Mouse (Mus musculus) embryonic facial prominence, embryonic 14.5 days (tissue): ENCODE results near the gene Bri3. TPM values are rescaled to one million over a fixed set of nuclear protein-coding genes. Genes with fewer than 3 reads are reported as not detected.

Experiments
- ATAC-seq: fragments of 200-750 bp; cut with Nextera tagmentation; 2 replicates; pipeline ENCODE4 v1.8.0; 2017; ENCODE audit warnings: low read depth, moderate number of reproducible peaks, moderate TSS enrichment
- DNase-seq: peaks from one replicate; pipeline ENCODE4 v3.0.0-alpha.2; 2015; ENCODE audit warnings: low spot score
- H3K27ac ChIP-seq: fragments of 300-500 bp; sonication (generic); replicated peaks from 2 replicates; pipeline ENCODE4 v1.5.1; 2014; ENCODE audit warnings: low read depth, mild to moderate bottlenecking, low read length, moderate library complexity
- H3K27me3 ChIP-seq: fragments of 300-500 bp; sonication (generic); replicated peaks from 2 replicates; pipeline ENCODE4 v1.6.1; 2014; ENCODE audit warnings: low read length; ENCODE audit not compliant: control insufficient read depth, insufficient read depth
- H3K36me3 ChIP-seq: fragments of 300-500 bp; sonication (generic); 2 replicates; pipeline ENCODE4 v1.6.1; 2014; ENCODE audit warnings: low read length, mixed read lengths; ENCODE audit not compliant: control insufficient read depth, insufficient read depth
- H3K4me1 ChIP-seq: fragments of 300-500 bp; sonication (generic); 2 replicates; pipeline ENCODE4 v1.6.1; 2014; ENCODE audit warnings: antibody characterized with exemption, low read length; ENCODE audit not compliant: control insufficient read depth, insufficient read depth
- H3K4me2 ChIP-seq: fragments of 300-500 bp; sonication (generic); 2 replicates; pipeline ENCODE4 v1.6.1; 2014; ENCODE audit warnings: low read depth, mild to moderate bottlenecking, low read length, moderate library complexity, mixed read lengths
- H3K4me3 ChIP-seq: fragments of 300-500 bp; sonication (generic); 2 replicates; pipeline ENCODE4 v1.5.1; 2014; ENCODE audit warnings: low read depth, mild to moderate bottlenecking, low read length
- H3K9ac ChIP-seq: fragments of 300-500 bp; sonication (generic); 2 replicates; pipeline ENCODE4 v1.6.1; 2014; ENCODE audit warnings: low read depth, mild to moderate bottlenecking, low read length, moderate library complexity, mixed read lengths
- H3K9me3 ChIP-seq: fragments of 300-500 bp; sonication (generic); 2 replicates; pipeline ENCODE4 v1.6.1; 2016; ENCODE audit warnings: low read length; ENCODE audit not compliant: control insufficient read depth
- WGBS: fragments of 180-500 bp; shearing (Covaris S2); extraction: QIAGEN DNeasy Blood & Tissue Kit; methylation state at CpG from one replicate; pipeline ENCODE4 v1.1.7; 2014; 5-methylcytosine and 5-hydroxymethylcytosine counted together
- polyA plus RNA-seq: library from polyadenylated mRNA; unstranded; fragments of >200 nt; fragmentation: Nextera tagmentation; extraction: Ambion mirVana; gene quantifications from 2 replicates; pipeline ENCODE4 v1.2.1, GENCODE M21; 2014

The Bri3 gene
- polyA plus RNA-seq, 1 experiment from 2014 or later = 96.3 TPM

GRCm38 (mm10) chr5:144303071-144303470 is 58.8 kb downstream of the Bri3 start:
- no peak overlapping the region for H3K27ac ChIP-seq
- no peaks in the 10 kb centered on the region for H3K9me3 ChIP-seq
- H3K4me3 ChIP-seq = no peak overlapping the region
- no peak overlapping the region for H3K4me2 ChIP-seq
- ATAC-seq = no peak
- no peak overlapping the region for H3K9ac ChIP-seq
- H3K36me3 ChIP-seq = no peaks in the 10 kb centered on the region
- WGBS = 100% methylated on average over 2 of the region's 2 CpGs
- H3K27me3 ChIP-seq = no peaks in the 10 kb centered on the region
- no peaks in the 10 kb centered on the region for H3K4me1 ChIP-seq
- no peak for DNase-seq

GRCm38 (mm10) chr5:144308929-144309328 is 64.7 kb downstream of the Bri3 start:
- Histone ChIP-seq H3K27ac (no peak overlapping the region), H3K36me3 (no peaks in the 10 kb centered on the region), H3K4me1 (no peaks in the 10 kb centered on the region), H3K9me3 (no peaks in the 10 kb centered on the region), H3K9ac (no peak overlapping the region), H3K4me3 (no peak overlapping the region), H3K27me3 (no peaks in the 10 kb centered on the region), H3K4me2 (no peak overlapping the region)
- 61% methylated on average over 4 of the region's 4 CpGs for WGBS
- no peak for ATAC-seq
- no peak for DNase-seq

GRCm38 (mm10) chr5:144312183-144312582 is 67.9 kb downstream of the Bri3 start:
- ATAC-seq = no peak

GRCm38 (mm10) chr5:144313335-144313734 is 69.1 kb downstream of the Bri3 start:
- Histone ChIP-seq H3K27me3 (no peaks in the 10 kb centered on the region), H3K36me3 (no peaks in the 10 kb centered on the region), H3K4me3 (no peak overlapping the region), H3K4me1 (peaks cover 4% of the 10 kb centered on the region; the same call in 1 of the 2 replicates), H3K9me3 (no peaks in the 10 kb centered on the region), H3K9ac (no peak overlapping the region), H3K27ac (no peak overlapping the region), H3K4me2 (no peak overlapping the region)
- ATAC-seq = no peak
- 8% methylated on average over 5 of the region's 5 CpGs for WGBS
- no peak for DNase-seq

More at GRCm38 (mm10) chr5:144312183-144312582, 67.9 kb downstream of the Bri3 start:
- no peaks in the 10 kb centered on the region for H3K4me1 ChIP-seq
- DNase-seq = no peak
- no peak overlapping the region for H3K9ac ChIP-seq
- no peak overlapping the region for H3K27ac ChIP-seq
- no peak overlapping the region for H3K4me2 ChIP-seq
- H3K36me3 ChIP-seq = no peaks in the 10 kb centered on the region
- H3K4me3 ChIP-seq = no peak overlapping the region
- 68% methylated on average over 7 of the region's 7 CpGs for WGBS
- H3K27me3 ChIP-seq = no peaks in the 10 kb centered on the region
- no peaks in the 10 kb centered on the region for H3K9me3 ChIP-seq

GRCm38 (mm10) chr5:144314731-144315494 is 70.7 kb downstream of the Bri3 start:
- peak; percentile 22 for DNase-seq
- WGBS = 73% methylated on average over 12 of the region's 12 CpGs
- Histone ChIP-seq H3K36me3 (no peaks in the 10 kb centered on the region), H3K27ac (no peak overlapping the region), H3K4me3 (no peak overlapping the region), H3K4me1 (peaks cover 4% of the 10 kb centered on the region; the same call in 1 of the 2 replicates), H3K4me2 (no peak overlapping the region), H3K27me3 (no peaks in the 10 kb centered on the region), H3K9ac (no peak overlapping the region), H3K9me3 (no peaks in the 10 kb centered on the region)
- ATAC-seq = no peak

- no peak overlapping the region for H3K4me2 ChIP-seq
- no peaks in the 10 kb centered on the region for H3K9me3 ChIP-seq
- no peak overlapping the region for H3K4me3 ChIP-seq
- DNase-seq (no peak), ATAC-seq (no peak)
- H3K27ac ChIP-seq = no peak overlapping the region
- no peaks in the 10 kb centered on the region for H3K27me3 ChIP-seq
- no peak overlapping the region for H3K9ac ChIP-seq
- 77% methylated on average over 3 of the region's 3 CpGs for WGBS
- H3K4me1 ChIP-seq = peaks cover 4% of the 10 kb centered on the region; the same call in 1 of the 2 replicates
- H3K36me3 ChIP-seq = no peaks in the 10 kb centered on the region
Observed at GRCm38 (mm10) chr5:144316442-144316841, 72.2 kb downstream of the Bri3 start.

GRCm38 (mm10) chr5:144317426-144317825 is 73.2 kb downstream of the Bri3 start:
- no peak overlapping the region for H3K4me2 ChIP-seq
- no peak overlapping the region for H3K9ac ChIP-seq
- DNase-seq = no peak
- H3K9me3 ChIP-seq = no peaks in the 10 kb centered on the region
- no peaks in the 10 kb centered on the region for H3K36me3 ChIP-seq
- 87% methylated on average over 8 of the region's 8 CpGs for WGBS
- no peak overlapping the region for H3K27ac ChIP-seq
- no peak overlapping the region for H3K4me3 ChIP-seq
- no peaks in the 10 kb centered on the region for H3K27me3 ChIP-seq
- ATAC-seq = no peak
- H3K4me1 ChIP-seq = peaks cover 4% of the 10 kb centered on the region; the same call in 1 of the 2 replicates

- no peak overlapping the region for H3K4me2 ChIP-seq
- no peaks in the 10 kb centered on the region for H3K9me3 ChIP-seq
- H3K4me3 ChIP-seq = no peak overlapping the region
- WGBS = 41% methylated on average over 6 of the region's 6 CpGs
- peak; percentile 57; the same call in 1 of the 2 replicates for ATAC-seq
- H3K27ac ChIP-seq = no peak overlapping the region
- DNase-seq = peak; percentile 41
- no peak overlapping the region for H3K9ac ChIP-seq
- H3K36me3 ChIP-seq = no peaks in the 10 kb centered on the region
- no peaks in the 10 kb centered on the region for H3K27me3 ChIP-seq
- peaks cover 4% of the 10 kb centered on the region; the same call in 1 of the 2 replicates for H3K4me1 ChIP-seq
Observed at GRCm38 (mm10) chr5:144318286-144318685, 74.0 kb downstream of the Bri3 start.

- Histone ChIP-seq H3K27ac (no peak overlapping the region), H3K27me3 (no peaks in the 10 kb centered on the region), H3K4me3 (no peak overlapping the region), H3K9me3 (no peaks in the 10 kb centered on the region), H3K9ac (no peak overlapping the region), H3K36me3 (no peaks in the 10 kb centered on the region), H3K4me2 (no peak overlapping the region), H3K4me1 (peaks cover 4% of the 10 kb centered on the region; the same call in 1 of the 2 replicates)
- no peak for ATAC-seq
- no peak for DNase-seq
- 69% methylated on average over 7 of the region's 7 CpGs for WGBS
Observed at GRCm38 (mm10) chr5:144321681-144322080, 77.4 kb downstream of the Bri3 start.
